Comparison of ENCODE assay signal across 13 mouse cellular contexts in the genomic region with DNA sequence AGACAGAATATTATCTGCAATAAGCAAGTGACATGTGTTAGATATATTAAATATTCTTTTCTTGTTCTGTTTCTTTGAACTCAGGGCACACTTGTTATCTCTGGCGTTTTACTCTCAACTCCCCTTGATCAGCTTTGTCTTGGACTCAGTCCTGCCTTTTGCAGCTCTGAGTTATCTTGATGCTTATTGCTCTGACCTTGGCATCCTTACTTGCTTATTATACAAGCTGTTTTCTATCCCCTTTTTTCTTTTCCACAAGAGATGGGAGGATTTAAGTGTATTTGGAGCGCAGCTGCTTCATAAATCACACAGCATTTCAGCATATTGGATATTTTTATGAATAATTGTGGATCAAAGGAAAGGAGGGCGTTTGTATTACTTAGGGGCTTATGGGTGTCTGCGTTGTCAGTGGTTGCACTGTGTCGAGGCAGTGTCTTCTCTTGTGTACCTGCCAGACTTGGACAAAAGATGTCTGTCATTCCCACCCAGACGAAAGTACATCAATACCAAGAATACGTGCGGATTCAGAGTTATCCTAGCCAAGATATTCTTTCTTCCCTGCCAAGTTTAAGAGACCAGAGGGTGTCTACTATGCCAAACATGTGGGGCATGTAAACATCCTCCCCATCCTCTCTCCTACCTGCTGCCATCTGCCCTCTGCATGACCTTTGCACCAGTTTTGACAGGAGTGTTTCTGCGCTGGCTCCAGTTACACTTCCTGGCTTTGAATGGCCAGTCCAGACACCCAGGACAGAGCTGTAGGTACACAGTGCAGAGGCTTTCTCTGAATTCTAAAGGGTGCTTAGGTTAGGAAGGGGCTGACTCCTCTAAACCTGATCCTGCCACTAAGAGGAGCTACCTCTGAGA.
DNase-seq lines count a peak whose midpoint lies in the region; ATAC-seq lines count a peak whose summit lies in the region.
"Had no signal": no experiment of that assay in that cellular context is flagged by ENCODE, and none has a peak within 500 bp of the region (broad histone marks: within the 10 kb centered on the region; RNA-seq: fewer than 3 reads in every experiment).

No protein-coding gene starts in this region.

- H3K27me3 ChIP-seq in heart, embryonic 11.5 days (ENCODE audit: control insufficient read depth, insufficient read depth, low read length): no peaks in the 10 kb centered on the region
- H3K27me3 ChIP-seq in midbrain, embryonic 15.5 days (replicated peaks): no peaks in the 10 kb centered on the region
- no peaks in the 10 kb centered on the region for H3K27me3 ChIP-seq in midbrain, embryonic 11.5 days (ENCODE audit: control insufficient read depth, insufficient read depth, low read length)
- no peaks in the 10 kb centered on the region for H3K27me3 ChIP-seq in intestine, embryonic 15.5 days (replicated peaks)
- no peaks in the 10 kb centered on the region for H3K27me3 ChIP-seq in stomach, embryonic 16.5 days (ENCODE audit: control insufficient read depth, insufficient read depth, low read length)
- H3K27me3 ChIP-seq: forebrain, embryonic 15.5 days; hindbrain, embryonic 15.5 days; limb, embryonic 15.5 days had no signal

- 54% methylated on average over 9 of the region's 9 CpGs for WGBS in heart, embryonic 11.5 days (ENCODE audit: insufficient replicate concordance)
- WGBS in midbrain, embryonic 15.5 days: 58% methylated on average over 9 of the region's 9 CpGs
- WGBS in midbrain, embryonic 11.5 days: 67% methylated on average over 9 of the region's 9 CpGs
- WGBS in intestine, embryonic 15.5 days: 46% methylated on average over 9 of the region's 9 CpGs
- 29% methylated on average over 9 of the region's 9 CpGs for WGBS in stomach, embryonic 16.5 days

- DNase-seq in heart, postnatal 25 days (ENCODE audit: low spot score): no peak
- DNase-seq in midbrain, embryonic 11.5 days (ENCODE audit: low spot score, missing footprints): no peak
- no peak for DNase-seq in right cerebral cortex, postnatal 4 days
- DNase-seq in right cerebral cortex, adult 2 months (ENCODE audit: low spot score in 2 of 2): no peak
- DNase-seq: cerebellum, adult 9-11 months had no signal

- no peaks in the 10 kb centered on the region for H3K36me3 ChIP-seq in heart, embryonic 11.5 days (ENCODE audit: control insufficient read depth, insufficient read depth, low read length)
- no peaks in the 10 kb centered on the region for H3K36me3 ChIP-seq in midbrain, embryonic 15.5 days (replicated peaks)
- H3K36me3 ChIP-seq in midbrain, embryonic 11.5 days (ENCODE audit: control insufficient read depth, insufficient read depth, low read length): no peaks in the 10 kb centered on the region
- no peaks in the 10 kb centered on the region for H3K36me3 ChIP-seq in intestine, embryonic 15.5 days
- H3K36me3 ChIP-seq in stomach, embryonic 16.5 days (ENCODE audit: control insufficient read depth, insufficient read depth, low read length): no peaks in the 10 kb centered on the region
- H3K36me3 ChIP-seq: forebrain, embryonic 15.5 days; hindbrain, embryonic 15.5 days; limb, embryonic 15.5 days had no signal

- no peaks in the 10 kb centered on the region for H3K9me3 ChIP-seq in heart, embryonic 11.5 days (replicated peaks; ENCODE audit: control insufficient read depth, low read length)
- H3K9me3 ChIP-seq in midbrain, embryonic 15.5 days: no peaks in the 10 kb centered on the region
- H3K9me3 ChIP-seq in midbrain, embryonic 11.5 days (ENCODE audit: control insufficient read depth, low read length): no peaks in the 10 kb centered on the region
- no peaks in the 10 kb centered on the region for H3K9me3 ChIP-seq in intestine, embryonic 15.5 days
- H3K9me3 ChIP-seq in stomach, embryonic 16.5 days (replicated peaks; ENCODE audit: control insufficient read depth, low read length): no peaks in the 10 kb centered on the region
- H3K9me3 ChIP-seq: forebrain, embryonic 15.5 days; hindbrain, embryonic 15.5 days; limb, embryonic 15.5 days had no signal

- H3K4me2 ChIP-seq in heart, embryonic 11.5 days: no peak overlapping the region
- no peak overlapping the region for H3K4me2 ChIP-seq in midbrain, embryonic 15.5 days
- H3K4me2 ChIP-seq in midbrain, embryonic 11.5 days: no peak overlapping the region
- H3K4me2 ChIP-seq in intestine, embryonic 15.5 days (replicated peaks): no peak overlapping the region
- no peak overlapping the region for H3K4me2 ChIP-seq in stomach, embryonic 16.5 days (ENCODE audit: low read depth, low read length)
- H3K4me2 ChIP-seq: forebrain, embryonic 15.5 days; hindbrain, embryonic 15.5 days; limb, embryonic 15.5 days had no signal

- no peak overlapping the region for H3K9ac ChIP-seq in heart, embryonic 11.5 days (ENCODE audit: low read depth, low read length)
- no peak overlapping the region for H3K9ac ChIP-seq in midbrain, embryonic 15.5 days
- no peak overlapping the region for H3K9ac ChIP-seq in midbrain, embryonic 11.5 days (ENCODE audit: low read length)
- no peak overlapping the region for H3K9ac ChIP-seq in intestine, embryonic 15.5 days
- no peak overlapping the region for H3K9ac ChIP-seq in stomach, embryonic 16.5 days (ENCODE audit: low read length)
- H3K9ac ChIP-seq: forebrain, embryonic 15.5 days; hindbrain, embryonic 15.5 days; limb, embryonic 15.5 days had no signal

- peak overlapping the region; percentile 58; the same call in 1 of the 2 replicates for H3K27ac ChIP-seq in heart, embryonic 11.5 days (ENCODE audit: low read depth, low read length)
- no peak overlapping the region for H3K27ac ChIP-seq in midbrain, embryonic 15.5 days
- no peak overlapping the region for H3K27ac ChIP-seq in midbrain, embryonic 11.5 days (ENCODE audit: low read depth, low read length)
- no peak overlapping the region for H3K27ac ChIP-seq in intestine, embryonic 15.5 days
- no peak overlapping the region; the same call in 1 of the 2 replicates for H3K27ac ChIP-seq in stomach, embryonic 16.5 days (ENCODE audit: low read length)
- H3K27ac ChIP-seq: forebrain, embryonic 15.5 days; hindbrain, embryonic 15.5 days; limb, embryonic 15.5 days had no signal

- no peak overlapping the region for H3K4me3 ChIP-seq in heart, embryonic 11.5 days (ENCODE audit: low read depth, low read length)
- no peak overlapping the region for H3K4me3 ChIP-seq in midbrain, embryonic 15.5 days
- no peak overlapping the region for H3K4me3 ChIP-seq in midbrain, embryonic 11.5 days (ENCODE audit: low read depth, low read length)
- no peak overlapping the region for H3K4me3 ChIP-seq in intestine, embryonic 15.5 days (replicated peaks)
- no peak overlapping the region for H3K4me3 ChIP-seq in stomach, embryonic 16.5 days (replicated peaks; ENCODE audit: low read length)
- H3K4me3 ChIP-seq: forebrain, embryonic 15.5 days; hindbrain, embryonic 15.5 days; limb, embryonic 15.5 days had no signal

- peaks cover 6% of the 10 kb centered on the region; the same call in 1 of the 2 replicates for H3K4me1 ChIP-seq in heart, embryonic 11.5 days (ENCODE audit: control insufficient read depth, insufficient read depth, low read length)
- H3K4me1 ChIP-seq in midbrain, embryonic 15.5 days: no peaks in the 10 kb centered on the region
- peaks cover 4% of the 10 kb centered on the region; the same call in 1 of the 2 replicates for H3K4me1 ChIP-seq in midbrain, embryonic 11.5 days (ENCODE audit: control insufficient read depth, insufficient read depth, low read length)
- no peaks in the 10 kb centered on the region for H3K4me1 ChIP-seq in intestine, embryonic 15.5 days (replicated peaks)
- peaks cover 12% of the 10 kb centered on the region; the same call in 1 of the 2 replicates for H3K4me1 ChIP-seq in stomach, embryonic 16.5 days (ENCODE audit: control insufficient read depth, insufficient read depth, low read length)
- H3K4me1 ChIP-seq: forebrain, embryonic 15.5 days; hindbrain, embryonic 15.5 days had no signal

- intact Hi-C loops in heart, postnatal 25 days (cut with DNase I): no loop called here

- peak; percentile 52; the same call in 1 of the 2 replicates for ATAC-seq in heart, embryonic 11.5 days (replicated peaks; ENCODE audit: insufficient number of reproducible peaks, low FRiP score, low TSS enrichment)
- 0 out of 2 replicates have a peak, but pooled peaks have one; percentile 30 for ATAC-seq in midbrain, embryonic 15.5 days (replicated peaks)
- no peak for ATAC-seq in midbrain, embryonic 11.5 days (ENCODE audit: low FRiP score)
- peak; percentile 71 for ATAC-seq in intestine, embryonic 15.5 days
- peak; percentile 44; the same call in 1 of the 2 replicates for ATAC-seq in stomach, embryonic 16.5 days (ENCODE audit: insufficient read depth, low FRiP score)
- ATAC-seq: CD4-positive, CD25-positive, alpha-beta regulatory T cell, adult 4 months; forebrain, embryonic 15.5 days had no signal
